Mouse (Mus musculus) T-helper 1 cell (primary cell): ENCODE data around the gene Lmx1b.

Experiments used
- in situ Hi-C: fragments of 300-600 bp; cut with MboI, MseI; formaldehyde crosslinking; loops from one replicate; pipeline ENCODE4 v1.15.1; 2025; ENCODE audit warnings: high pct_unique_total_duplicates

Lmx1b gene

GRCm38 (mm10) chr2:33582457-33583060 lies 57.8 kb downstream of the Lmx1b start:
- in situ Hi-C loops: no loop called here

DNA sequence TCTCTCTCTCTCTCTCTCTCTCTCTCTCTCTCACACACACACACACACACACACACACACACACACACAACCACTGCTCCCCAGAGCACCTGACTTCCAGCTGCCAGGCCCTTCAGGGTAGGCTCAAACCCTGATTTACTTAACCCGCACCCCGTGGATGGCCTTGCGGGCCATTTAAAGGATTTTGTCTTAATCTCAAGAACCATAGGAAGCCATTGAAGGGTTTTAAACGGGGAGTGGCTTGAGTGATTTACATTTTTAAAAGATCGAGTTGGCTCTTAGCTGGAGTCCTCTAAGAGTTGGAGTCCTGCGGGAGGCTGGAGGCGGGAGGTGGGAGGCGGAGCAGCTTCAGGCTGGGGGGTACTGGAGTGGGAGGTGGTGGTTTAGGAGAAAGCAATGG lies 58.4 kb downstream of the Lmx1b start:
- in situ Hi-C loops: no loop called here

- in situ Hi-C loops: no loop called here
Measured at GRCm38 (mm10) chr2:33581449-33581777, 58.9 kb downstream of the Lmx1b start.

DNA sequence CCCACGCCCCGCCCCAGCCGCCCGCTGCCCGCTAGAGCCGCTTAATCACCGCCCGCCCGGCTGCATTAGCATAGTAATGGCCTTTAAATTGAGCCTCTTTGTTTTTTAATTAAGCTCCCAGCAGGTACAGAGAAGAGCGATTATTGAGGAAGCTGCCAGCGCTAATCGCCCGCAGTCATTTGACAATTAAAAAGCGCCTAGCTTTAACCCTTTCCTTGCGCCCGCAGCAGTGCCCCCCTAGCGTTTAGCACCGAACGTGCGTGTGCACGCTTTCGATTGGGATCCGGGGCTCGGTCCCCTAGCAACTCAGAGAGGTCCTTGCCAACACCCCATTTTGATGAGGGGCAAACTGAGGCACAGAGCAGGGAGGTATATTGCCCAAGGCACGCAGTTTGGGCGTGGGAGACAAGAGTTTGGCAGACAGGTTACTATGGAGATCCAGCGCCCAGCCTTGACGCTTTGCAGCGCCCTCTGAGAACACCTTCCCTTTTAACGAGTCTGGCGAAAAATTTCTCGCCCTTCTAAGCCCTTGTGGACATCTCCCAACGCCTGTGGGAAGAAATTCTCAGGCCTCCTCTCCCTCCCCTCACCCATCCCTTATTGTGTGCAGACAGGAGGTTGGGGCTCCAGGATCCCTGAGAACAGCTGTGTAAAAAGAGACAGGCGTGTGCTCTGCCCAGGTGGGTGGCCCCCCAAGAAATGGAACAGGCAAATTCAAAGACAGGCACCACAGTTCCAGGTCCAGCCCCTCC lies 59.4 kb downstream of the Lmx1b start:
- in situ Hi-C loops: no loop called here

DNA sequence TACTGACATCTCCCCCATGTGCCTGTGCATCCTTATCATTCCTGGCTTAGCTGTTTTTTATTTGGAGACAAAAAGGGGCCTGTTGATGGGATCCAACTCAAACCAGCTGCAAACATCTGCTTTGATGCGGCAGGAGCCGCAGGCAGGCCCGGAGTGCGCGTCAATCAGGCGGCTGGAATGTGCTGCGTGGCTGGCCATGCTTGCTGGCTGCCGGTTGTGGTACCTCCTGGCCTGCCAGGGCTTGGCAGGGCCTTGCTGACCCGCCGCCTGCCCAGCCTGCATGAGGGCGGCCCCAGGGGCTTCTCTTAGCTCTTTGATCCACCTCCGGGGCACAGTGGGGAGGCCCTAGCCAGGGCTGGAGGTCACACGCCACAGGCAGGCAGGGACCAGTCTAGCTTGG lies 64.9 kb downstream of the Lmx1b start:
- in situ Hi-C loops: no loop called here

DNA sequence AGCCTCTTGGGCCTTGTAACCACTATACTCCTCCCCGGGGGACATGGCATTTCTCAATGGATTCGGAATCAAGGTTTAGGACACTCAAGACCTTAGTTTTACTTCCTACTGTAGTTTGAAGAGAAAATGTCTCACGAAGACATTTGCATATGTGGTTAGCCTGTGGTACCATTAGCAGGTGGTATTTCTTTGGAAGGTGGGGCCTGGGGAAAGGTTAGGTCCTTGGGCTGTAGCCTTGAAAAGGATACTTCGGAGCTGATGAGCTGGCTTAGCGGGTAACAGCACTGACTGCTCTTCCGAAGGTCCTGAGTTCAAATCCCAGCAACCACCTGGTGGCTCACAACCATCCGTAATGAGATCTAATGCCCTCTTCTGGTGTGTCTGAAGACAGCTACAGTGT lies 67.2 kb downstream of the Lmx1b start:
- in situ Hi-C loops: no loop called here

GRCm38 (mm10) chr2:33571219-33571824 lies 69.0 kb downstream of the Lmx1b start:
- in situ Hi-C loops: no loop called here

GRCm38 (mm10) chr2:33569698-33570097 lies 70.6 kb downstream of the Lmx1b start:
- in situ Hi-C loops: no loop called here

- in situ Hi-C loops: no loop called here
Measured at GRCm38 (mm10) chr2:33569240-33569639, 71.1 kb downstream of the Lmx1b start.

GRCm38 (mm10) chr2:33565886-33566285 lies 74.4 kb downstream of the Lmx1b start:
- in situ Hi-C loops: no loop called here

DNA sequence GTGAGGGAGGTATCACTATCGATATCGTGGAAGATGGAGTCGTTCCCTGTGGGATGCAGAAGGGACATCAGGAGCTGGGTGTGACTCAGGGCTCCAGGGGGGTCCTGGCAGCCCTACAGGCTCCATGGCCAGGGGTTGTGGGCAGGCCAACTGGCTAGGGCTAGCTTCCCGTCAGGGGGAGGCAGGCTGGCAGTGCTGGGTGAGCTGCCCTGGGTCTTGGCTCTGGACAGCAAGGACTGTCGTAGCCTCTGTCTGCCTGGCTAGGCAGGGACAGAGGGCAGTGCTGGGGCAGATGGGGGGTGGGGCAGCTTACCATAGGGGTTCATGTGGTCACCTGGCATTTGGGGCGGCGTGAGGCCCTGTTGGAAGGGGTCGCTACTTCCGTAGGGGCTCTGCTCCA lies 75.6 kb downstream of the Lmx1b start:
- in situ Hi-C loops: no loop called here

- in situ Hi-C loops: loop anchor here (5.0 kb wide), 1 partner anchor 67 kb away; no protein-coding TSS in a partner anchor
Measured at GRCm38 (mm10) chr2:33559752-33560151, 80.6 kb downstream of the Lmx1b start.

GRCm38 (mm10) chr2:33559334-33559733 lies 81.0 kb downstream of the Lmx1b start:
- in situ Hi-C loops: loop anchor here (5.0 kb wide), 1 partner anchor 67 kb away; no protein-coding TSS in a partner anchor

GRCm38 (mm10) chr2:33558233-33558632 lies 82.1 kb downstream of the Lmx1b start:
- in situ Hi-C loops: loop anchor here (5.0 kb wide), 1 partner anchor 66 kb away; no protein-coding TSS in a partner anchor

GRCm38 (mm10) chr2:33555573-33555972 lies 84.7 kb downstream of the Lmx1b start:
- in situ Hi-C loops: loop anchor here (5.0 kb wide), 1 partner anchor 63 kb away; no protein-coding TSS in a partner anchor

GRCm38 (mm10) chr2:33552672-33553071 lies 87.6 kb downstream of the Lmx1b start:
- in situ Hi-C loops: no loop called here

DNA sequence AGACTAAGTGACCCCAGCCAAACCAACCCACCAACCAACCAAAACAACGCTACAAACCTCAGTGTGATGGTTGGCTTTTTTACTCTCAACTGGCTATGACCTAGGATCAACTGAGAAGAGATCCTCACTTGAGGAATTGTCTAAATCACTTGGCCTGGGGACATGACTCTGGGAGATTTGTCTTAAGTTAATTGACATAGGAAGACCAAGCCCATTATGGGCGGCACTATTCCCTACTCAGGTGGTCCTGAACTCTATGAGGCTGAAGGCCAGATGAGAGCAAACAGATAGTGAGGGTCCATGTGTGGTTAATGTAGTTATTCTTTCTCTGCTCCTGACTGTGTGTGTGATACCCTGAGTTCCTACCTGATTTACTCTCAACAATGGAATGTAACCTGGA lies 92.7 kb downstream of the Lmx1b start:
- in situ Hi-C loops: no loop called here

DNA sequence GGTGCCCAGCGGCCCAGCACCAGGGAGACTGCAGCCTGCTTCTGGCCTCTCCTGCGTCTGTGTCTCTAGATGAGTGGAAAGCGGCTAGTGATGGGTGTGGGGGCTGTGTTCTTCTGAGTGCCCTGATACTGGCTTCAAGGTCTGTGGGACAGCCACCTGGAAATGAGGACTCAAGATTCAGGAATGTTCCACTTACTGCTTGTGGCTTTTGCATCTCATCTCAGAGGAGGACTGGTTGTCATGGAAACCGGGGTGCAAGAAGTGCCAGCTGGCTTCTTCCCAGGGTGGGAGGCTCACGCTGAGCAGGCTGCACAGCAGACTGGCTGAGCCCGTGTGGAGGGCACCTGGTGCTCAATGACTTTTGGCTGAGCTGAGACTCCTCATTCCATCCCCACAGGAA lies 93.4 kb downstream of the Lmx1b start:
- in situ Hi-C loops: no loop called here

DNA sequence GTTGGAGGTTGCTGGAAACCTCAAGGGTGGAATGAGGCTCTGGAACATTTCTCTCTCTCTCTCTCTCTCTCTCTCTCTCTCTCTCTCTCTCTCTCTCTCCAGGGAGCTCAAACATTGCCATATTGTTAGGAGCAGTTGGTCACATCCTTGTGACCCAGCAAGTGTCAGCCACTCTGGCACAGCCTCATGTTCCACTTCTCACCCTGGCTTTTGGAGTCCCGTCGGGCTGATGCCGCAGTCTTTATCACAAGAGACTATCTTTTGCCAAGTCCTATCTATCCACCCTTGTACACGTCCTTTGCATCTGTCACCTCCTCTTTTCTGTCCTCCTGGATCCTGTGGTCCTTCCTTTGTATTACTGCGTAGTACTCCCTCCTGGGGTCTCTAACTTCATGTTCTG lies 94.3 kb downstream of the Lmx1b start:
- in situ Hi-C loops: no loop called here

DNA sequence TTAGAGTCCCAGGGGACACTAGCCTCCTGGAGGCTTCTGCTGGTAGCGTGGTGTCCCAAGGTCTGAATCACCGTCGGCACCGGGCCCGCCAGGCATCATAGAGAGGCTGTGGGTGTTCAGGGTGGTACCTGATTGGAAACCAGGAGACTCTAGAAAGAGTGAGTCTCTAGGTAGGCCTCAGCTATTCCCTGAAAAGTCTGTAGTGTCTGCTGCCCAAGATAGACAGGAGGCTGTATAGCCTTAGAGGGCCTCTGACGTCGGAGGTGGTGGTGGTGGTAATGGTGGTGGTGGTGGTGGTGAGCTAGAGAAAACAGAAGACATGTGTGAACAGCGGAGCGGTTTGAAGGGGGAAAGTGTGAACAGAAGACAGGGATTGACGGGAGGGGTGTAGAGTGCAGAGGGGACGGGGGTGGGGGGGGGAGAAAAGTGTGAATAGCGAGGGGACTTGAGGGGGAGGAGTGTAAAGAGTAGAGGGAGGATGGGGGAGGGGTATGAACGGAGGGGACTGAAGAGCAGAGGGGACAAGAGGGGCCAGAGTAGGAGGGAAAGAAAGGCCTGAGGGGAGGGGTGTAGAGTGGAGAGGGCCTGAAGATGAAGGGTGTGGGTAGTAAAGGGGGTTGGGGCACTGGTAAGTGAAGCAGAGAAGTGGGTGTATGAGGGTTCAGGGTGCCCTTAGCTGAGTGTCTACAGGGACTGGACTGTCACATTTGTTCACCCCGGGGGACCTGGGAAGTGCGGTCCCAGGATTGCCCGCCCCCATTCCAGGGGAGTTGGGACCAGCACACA lies 95.3 kb downstream of the Lmx1b start:
- in situ Hi-C loops: no loop called here

DNA sequence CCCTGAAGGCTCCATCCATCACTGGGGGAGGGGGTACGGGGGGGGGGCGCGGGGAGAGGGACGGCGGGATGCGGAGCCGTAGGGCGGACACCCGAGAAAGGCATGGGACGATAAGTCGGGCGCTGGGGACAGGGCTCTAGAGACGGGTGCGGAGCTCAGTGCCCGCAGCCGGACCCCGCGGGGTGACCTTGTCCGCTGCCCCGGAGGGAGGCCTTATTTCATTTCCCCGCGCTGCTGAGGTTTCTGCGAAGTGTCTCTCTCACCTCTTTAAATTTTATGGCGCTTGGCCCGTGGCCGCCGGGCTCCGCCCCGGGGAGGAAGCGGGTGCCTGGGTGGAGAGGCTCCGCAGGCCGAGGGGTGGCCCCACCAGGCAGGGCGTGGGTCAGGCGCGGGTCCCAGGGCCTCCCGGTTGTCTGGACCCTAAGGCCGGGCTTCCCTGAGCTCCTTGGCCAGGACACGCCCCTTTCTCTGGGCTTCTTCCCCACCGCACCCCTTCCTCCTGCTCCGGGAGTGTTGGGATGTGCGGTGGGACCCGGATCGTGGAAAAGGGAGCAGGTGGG lies 96.0 kb downstream of the Lmx1b start:
- in situ Hi-C loops: no loop called here
